Mouse (Mus musculus) layer of hippocampus, adult 8-10 months (tissue): ENCODE measurements at regions not wholly inside any gene's neighbourhood (a gene's known extent, or its start where the extent isn't known, plus 50 kb on each side); places are given as distances from the start of the nearest gene placed in this dataset.

Source experiments
- DNase-seq, 2 experiments: peaks; one replicate each; pipeline ENCODE4 v3.0.0; 2022; ENCODE audit warnings: low spot score in 2 of 2
- microRNA-seq, 2 experiments: library from miRNA; unstranded; fragments of <30 nt; microRNA quantifications; one replicate each; pipeline ENCODE4 v1.2.0; 2022

GRCm38 (mm10) chr5:83533901-83534300 lies 178.9 kb upstream of the Tecrl start:
- no peak for DNase-seq

DNA sequence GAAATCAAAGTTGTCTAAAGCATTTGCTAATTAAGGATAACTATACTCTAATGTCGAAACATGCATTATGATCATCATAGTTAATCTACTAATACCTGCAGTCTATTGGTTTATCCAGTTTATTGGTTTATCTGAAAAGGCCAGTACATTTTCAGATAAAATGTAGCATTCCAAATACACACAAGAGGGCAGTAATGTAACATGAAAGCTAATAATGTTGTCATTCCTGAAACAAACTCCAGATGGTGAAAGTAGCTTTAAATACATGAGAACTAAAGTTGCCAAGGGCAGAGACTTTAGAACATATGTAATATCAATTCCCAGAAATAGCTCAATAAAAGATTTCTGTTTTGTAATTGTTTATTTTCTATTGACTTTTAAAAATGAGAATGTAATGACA lies 163.7 kb upstream of the Tecrl start:
- DNase-seq: no peak

DNA sequence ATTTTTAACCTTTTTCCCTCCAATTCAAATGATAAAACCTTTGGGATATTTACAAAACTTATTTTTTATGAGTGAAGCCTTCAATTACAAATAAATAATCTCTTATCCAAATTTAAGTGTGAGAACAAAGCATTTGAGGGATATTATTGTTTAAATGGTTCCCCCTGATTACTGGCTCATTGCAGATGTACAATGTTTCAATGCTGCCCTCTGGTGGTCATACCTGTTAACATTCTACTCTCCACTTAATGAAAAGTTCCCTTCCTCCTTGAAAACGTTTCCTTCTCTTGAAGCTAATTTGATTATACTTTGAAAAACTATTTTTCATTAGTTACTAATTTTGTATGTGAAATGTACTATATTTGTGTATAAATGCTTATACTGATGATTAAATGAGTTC lies 129.1 kb upstream of the Tecrl start:
- DNase-seq: peak in 1 of 2 experiments; percentile 24

- DNase-seq: peak in 1 of 2 experiments; percentile 37
These were observed 85.3 kb upstream of the Tecrl start for GRCm38 (mm10) chr5:83440259-83440658.

DNA sequence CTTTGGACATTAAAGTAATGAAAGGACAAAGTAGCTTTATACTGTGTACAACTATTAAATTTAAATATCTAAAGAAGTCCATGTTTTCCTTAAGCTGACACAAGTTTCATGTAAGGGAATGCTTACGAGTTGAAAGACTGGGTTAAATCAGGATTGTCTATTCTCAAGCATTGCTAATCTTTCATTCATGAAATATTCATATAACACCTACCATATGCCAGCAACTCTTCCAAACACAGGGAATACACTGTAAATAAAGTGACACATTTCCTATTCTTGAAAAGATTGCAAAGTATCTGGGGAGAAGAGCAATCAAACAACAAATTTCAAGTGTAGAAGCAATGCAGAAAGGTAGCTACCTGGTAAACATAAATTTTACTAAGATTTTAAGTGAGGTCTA lies 81.5 kb upstream of the Tecrl start:
- DNase-seq: no peak

GRCm38 (mm10) chr5:83421708-83422107 lies 66.7 kb upstream of the Tecrl start:
- no peak for DNase-seq

DNA sequence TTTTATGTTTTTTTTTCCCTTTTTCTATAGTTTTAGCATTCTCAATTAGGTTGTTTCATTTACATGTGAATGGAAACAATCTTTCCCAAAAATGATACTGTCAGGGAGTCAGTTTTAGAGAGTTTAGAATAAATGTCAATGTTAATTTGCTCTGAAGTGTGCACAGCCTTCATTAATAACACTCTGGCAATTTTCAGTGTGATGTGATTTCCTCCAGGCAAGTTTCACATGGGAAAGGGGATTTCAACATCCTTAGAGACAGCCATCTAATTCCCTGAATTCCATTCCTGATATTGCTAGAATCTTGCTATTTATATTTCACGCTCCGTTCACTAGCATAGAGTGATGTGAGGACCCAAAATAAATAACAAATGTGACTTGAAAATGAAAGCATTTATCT lies 55.2 kb upstream of the Tecrl start:
- DNase-seq: no peak

GRCm38 (mm10) chr5:83405266-83405954 lies 50.4 kb upstream of the Tecrl start:
- DNase-seq: peak in 1 of 2 experiments; percentile 11

Small RNA genes in the stretch of these regions (microRNA-seq; reads per million reads assigned to microRNA genes)
- 0 reads per million in 2 experiments for gene Gm44303
